Mouse (Mus musculus) skeletal muscle tissue, postnatal 0 days (tissue): ENCODE data around the gene Cc2d1a. TPM values are rescaled to one million over a fixed set of nuclear protein-coding genes. Genes with fewer than 3 reads are reported as not detected.

Source experiments
- microRNA counts: library from miRNA; unstranded; fragments of <30 nt; microRNA quantifications from one replicate; lab custom pipeline; 2015
- microRNA-seq, 2 experiments: library from miRNA; unstranded; fragments of <30 nt; microRNA quantifications; one replicate each; pipeline ENCODE4; 2016
- polyA plus RNA-seq: library from polyadenylated mRNA; unstranded; fragments of >200 nt; fragmentation: Nextera tagmentation; extraction: Ambion mirVana; gene quantifications from 2 replicates; pipeline ENCODE4 v1.2.1, GENCODE M21; 2015

The Cc2d1a gene
- 11.4 TPM in 2 replicates for polyA plus RNA-seq

DNA sequence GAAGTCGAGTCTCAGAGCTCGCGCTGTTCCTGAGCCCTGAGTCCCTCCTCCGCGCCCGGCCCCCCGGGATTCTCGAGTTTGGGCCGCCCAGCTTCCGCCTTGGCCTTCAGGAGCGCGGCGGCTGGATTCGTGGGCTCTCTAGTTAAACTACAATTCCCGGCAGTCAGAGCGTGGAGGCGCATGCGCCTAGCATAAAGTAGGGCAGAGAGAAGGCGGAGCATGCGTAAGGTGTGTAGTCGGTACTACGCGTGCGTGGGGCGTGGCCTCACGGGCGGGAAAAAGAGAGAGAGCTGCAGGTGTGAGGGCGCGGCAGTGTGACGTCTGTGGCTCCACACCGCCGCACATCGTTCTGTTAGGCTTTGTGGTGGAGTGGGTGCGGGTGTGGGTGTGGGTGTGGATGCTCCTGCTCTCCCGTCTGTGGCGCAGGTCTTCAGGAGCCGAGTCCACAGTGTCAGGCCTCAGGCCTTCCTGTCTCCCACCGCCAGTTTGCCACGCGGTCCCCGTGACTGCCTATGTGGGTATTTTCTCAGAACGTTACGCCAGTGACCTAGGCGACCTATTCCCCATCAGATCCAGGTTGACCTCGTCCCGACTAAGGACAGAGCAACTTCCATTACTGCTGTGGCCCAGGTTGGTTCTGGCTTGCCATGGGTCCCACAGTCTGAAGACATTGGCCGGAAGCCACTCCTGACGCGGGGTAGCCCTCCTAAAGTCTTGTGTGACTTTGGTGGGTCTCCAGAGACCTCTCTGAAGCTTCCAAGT, at the start of gene Cc2d1a, which contains the start of gene 4930432K21Rik:
TSS of gene Cc2d1a (minus strand) at position 168 of the 762 bp plus-strand sequence.
TSS of gene 4930432K21Rik (plus strand) at position 257 of the 762 bp plus-strand sequence.

DNA sequence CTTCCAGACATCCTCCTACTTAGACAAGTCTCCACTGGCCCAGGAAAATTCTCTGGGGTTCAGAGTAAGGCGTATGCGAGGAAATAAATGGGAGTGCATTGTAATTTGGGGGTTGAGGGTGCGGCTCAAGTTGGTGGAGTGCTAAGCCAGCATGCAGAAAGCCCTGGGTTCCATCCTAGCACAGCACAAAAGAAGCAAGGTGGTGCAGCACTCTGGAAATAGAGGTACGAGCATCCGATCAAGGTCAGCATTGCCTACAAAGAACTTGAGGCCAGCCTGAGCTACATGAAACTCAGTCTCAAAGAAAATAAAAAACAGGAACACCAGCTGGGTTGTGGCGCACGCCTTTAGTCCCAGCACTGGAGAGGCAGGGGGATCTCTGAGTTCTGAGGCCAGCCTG, 37.4 kb upstream of the Cc2d1a start, which contains the start of gene Nanos3:
TSS of gene Nanos3 (minus strand) at position 101 of the 400 bp plus-strand sequence.

DNA sequence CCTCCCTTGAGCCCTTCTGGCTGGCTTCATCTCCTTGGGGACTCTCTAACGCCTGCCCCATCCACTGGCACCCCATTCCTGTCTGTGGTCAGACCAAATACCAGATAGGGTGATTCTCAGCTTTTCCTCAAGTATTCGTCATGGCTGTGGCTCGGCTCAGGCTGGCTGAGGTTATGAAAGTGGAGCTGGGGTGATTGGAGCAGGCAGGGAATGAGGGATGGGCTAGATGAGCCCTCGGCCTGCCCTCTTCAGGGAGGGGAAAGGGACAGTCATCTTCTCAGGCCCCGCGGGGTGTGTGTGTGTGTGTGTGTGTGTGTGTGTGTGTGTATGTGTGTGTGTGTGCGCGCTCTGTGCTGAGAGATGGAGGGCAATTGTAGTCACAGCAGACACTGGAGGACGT, 22.1 kb downstream of the Cc2d1a start, which contains the start of gene Podnl1:
TSS of gene Podnl1 (plus strand) at position 334 of the 400 bp plus-strand sequence.

DNA sequence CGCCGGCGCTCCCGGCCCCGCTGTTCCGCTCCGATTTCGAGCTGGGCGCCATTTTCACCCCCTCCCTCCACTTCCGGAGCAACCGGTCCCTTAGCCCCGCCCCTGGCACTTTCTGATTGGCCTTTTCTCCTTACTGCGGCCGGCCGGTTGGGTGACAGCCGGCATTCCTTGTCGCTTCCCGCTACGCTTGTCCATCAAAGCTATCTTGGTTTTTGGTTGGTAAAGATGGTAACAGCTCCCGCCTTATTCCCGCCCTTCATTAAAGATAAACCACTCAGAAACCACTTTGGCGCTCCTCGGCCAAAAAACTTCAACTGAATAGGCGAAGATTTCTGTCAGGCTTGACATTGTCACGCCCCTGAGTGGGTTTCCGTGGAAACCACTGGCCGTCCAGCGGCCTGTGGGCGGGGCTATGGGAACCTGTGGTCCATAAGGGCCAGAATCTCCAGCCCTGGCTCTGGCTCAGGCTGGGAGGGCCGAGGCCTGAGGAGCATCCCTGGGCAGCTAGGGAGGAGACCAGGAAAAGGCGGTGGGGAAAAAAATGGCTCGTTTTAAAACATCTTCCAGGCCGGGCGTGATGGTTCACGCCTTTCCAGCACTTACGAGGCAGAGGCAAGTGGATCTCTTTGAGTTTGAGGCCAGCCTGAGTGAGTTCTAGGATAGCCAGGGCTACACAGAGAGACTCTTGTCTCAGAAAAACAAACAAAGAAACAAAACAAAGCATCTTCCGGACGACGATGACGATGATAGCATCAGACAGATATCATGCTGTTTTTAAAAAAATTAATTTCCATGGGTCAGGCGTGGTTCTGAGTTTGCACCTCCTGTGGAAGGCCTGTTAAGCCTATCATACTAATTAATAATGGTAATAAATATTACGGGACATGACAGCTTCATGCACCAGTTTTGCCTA, 42.8 kb downstream of the Cc2d1a start, which contains the start of gene Dcaf15:
TSS of gene Dcaf15 (minus strand) at position 72 of the 913 bp plus-strand sequence.

MicroRNAs encoded within 50 kb of the gene (microRNA counts, 519-probe panel; counts per million panel counts)
- microRNA mmu-miR-181c (lab: Ali Mortazavi, UCI) (3,167 counts per million, percentile 72 among the panel's probes with 10 or more counts), microRNA mmu-miR-709 (lab: Ali Mortazavi, UCI) (296 counts per million, percentile 58 among the panel's probes with 10 or more counts)

Small RNA genes lying within 50 kb of the gene (microRNA-seq; reads per million reads assigned to microRNA genes)
- gene Gm25110 = 0 reads per million in 2 experiments
- gene Mir181c = 1,346 to 1,651 reads per million in 2 experiments
- 492 to 610 reads per million in 2 experiments for gene Mir181d
- gene Mir709 = 0 reads per million in 2 experiments

Other genes with a start within 250 kb of the Cc2d1a start
- 3.8 and 3.9 TPM in 2 replicates for gene Adgrl1, start 247.8 kb downstream of the Cc2d1a start, polyA plus RNA-seq
- 0.18 and 0.30 TPM in 2 replicates for gene Gm10644, start 192.7 kb downstream of the Cc2d1a start, polyA plus RNA-seq
- gene Asf1b, start 192.4 kb downstream of the Cc2d1a start, polyA plus RNA-seq = 21.6 and 22.8 TPM in 2 replicates
- 1,055 and 1,139 TPM in 2 replicates for gene Prkaca, start 174.9 kb downstream of the Cc2d1a start, polyA plus RNA-seq
- gene Samd1, start 150.3 kb downstream of the Cc2d1a start, polyA plus RNA-seq = 2.9 and 3.0 TPM in 2 replicates
- 0.83 and 0.86 TPM in 2 replicates for gene 1700067K01Rik, start 146.4 kb downstream of the Cc2d1a start, polyA plus RNA-seq
- 1.5 and 1.6 TPM in 2 replicates for gene 2210011C24Rik, start 135.8 kb downstream of the Cc2d1a start, polyA plus RNA-seq
- 3.7 and 3.8 TPM in 2 replicates for gene Palm3, start 126.5 kb downstream of the Cc2d1a start, polyA plus RNA-seq
- gene Il27ra, start 105.3 kb downstream of the Cc2d1a start, polyA plus RNA-seq = 0.56 and 0.69 TPM in 2 replicates
- gene Rln3, start 102.9 kb downstream of the Cc2d1a start, polyA plus RNA-seq = not detected in 2 replicates
- 1.1 and 1.2 TPM in 2 replicates for gene Gm10643, start 82.8 kb downstream of the Cc2d1a start, polyA plus RNA-seq
- 2.8 and 3.0 TPM in 2 replicates for gene Rfx1, start 81.1 kb downstream of the Cc2d1a start, polyA plus RNA-seq
- 2.7 and 3.4 TPM in 2 replicates for gene Dcaf15, start 43.2 kb downstream of the Cc2d1a start, polyA plus RNA-seq
- 0.13 TPM in 1 of 2 replicates, not detected in the other for gene Podnl1, start 21.9 kb downstream of the Cc2d1a start, polyA plus RNA-seq
- gene 4930432K21Rik, start 89 bp upstream of the Cc2d1a start, polyA plus RNA-seq = 0.61 and 0.62 TPM in 2 replicates
- 1.6 and 3.2 TPM in 2 replicates for gene Nanos3, start 37.3 kb upstream of the Cc2d1a start, polyA plus RNA-seq
- 4.1 and 4.4 TPM in 2 replicates for gene Zswim4, start 89.1 kb upstream of the Cc2d1a start, polyA plus RNA-seq
- gene D8Ertd738e, start 101.8 kb upstream of the Cc2d1a start, polyA plus RNA-seq = 351 and 357 TPM in 2 replicates
- 47.7 and 50.2 TPM in 2 replicates for gene Mri1, start 109.4 kb upstream of the Cc2d1a start, polyA plus RNA-seq
- gene Ccdc130, start 122.4 kb upstream of the Cc2d1a start, polyA plus RNA-seq = 9.9 and 14.3 TPM in 2 replicates
- 1.3 and 2.7 TPM in 2 replicates for gene Cacna1a, start 240.5 kb upstream of the Cc2d1a start, polyA plus RNA-seq